Mouse (Mus musculus) heart, postnatal 0 days (tissue): ENCODE results near the gene Dpp6. TPM values are rescaled to one million over a fixed set of nuclear protein-coding genes. Genes with fewer than 3 reads are reported as not detected.

Source experiments
- ATAC-seq: fragments of 200-750 bp; cut with Nextera tagmentation; 2 replicates; pipeline ENCODE4 v1.8.0; 2017; ENCODE audit warnings: low read depth, moderate number of reproducible peaks, moderate library complexity; ENCODE audit not compliant: insufficient read depth
- DNase-seq: peaks from one replicate; pipeline ENCODE4 v3.0.0-alpha.2; 2016; ENCODE audit warnings: low spot score
- H3K27ac ChIP-seq: fragments of 300-500 bp; sonication (generic); 2 replicates; pipeline ENCODE4 v1.5.1; 2014; ENCODE audit warnings: low read depth, mild to moderate bottlenecking
- H3K27me3 ChIP-seq: fragments of 300-500 bp; sonication (generic); 2 replicates; pipeline ENCODE4 v1.6.1; 2014; ENCODE audit warnings: low read length, mixed read lengths; ENCODE audit not compliant: control insufficient read depth, insufficient read depth
- H3K36me3 ChIP-seq: fragments of 300-500 bp; sonication (generic); replicated peaks from 2 replicates; pipeline ENCODE4 v1.6.1; 2014; ENCODE audit warnings: low read length, mixed read lengths; ENCODE audit not compliant: control insufficient read depth, insufficient read depth
- H3K4me1 ChIP-seq: fragments of 300-500 bp; sonication (generic); 2 replicates; pipeline ENCODE4 v1.6.1; 2014; ENCODE audit warnings: antibody characterized with exemption; ENCODE audit not compliant: control insufficient read depth, insufficient read depth
- H3K4me2 ChIP-seq: fragments of 300-500 bp; sonication (generic); 2 replicates; pipeline ENCODE4 v1.6.1; 2014; ENCODE audit warnings: low read depth, mild to moderate bottlenecking, low read length, moderate library complexity
- H3K4me3 ChIP-seq: fragments of 300-500 bp; sonication (generic); 2 replicates; pipeline ENCODE4 v1.5.1; 2014; ENCODE audit warnings: low read depth, low read length
- H3K9ac ChIP-seq: fragments of 300-500 bp; sonication (generic); replicated peaks from 2 replicates; pipeline ENCODE4 v1.6.1; 2014; ENCODE audit warnings: low read depth, low read length, mixed read lengths
- H3K9me3 ChIP-seq: fragments of 300-500 bp; sonication (generic); replicated peaks from 2 replicates; pipeline ENCODE4 v1.6.1; 2016; ENCODE audit warnings: low read length; ENCODE audit not compliant: control insufficient read depth
- CTCF ChIP-seq: IDR thresholded peaks from 2 replicates; pipeline ENCODE4 v1.5.1; 2016; ENCODE audit warnings: antibody characterized with exemption, control low read depth, low read depth
- EP300 ChIP-seq: IDR thresholded peaks from 2 replicates; pipeline ENCODE4 v1.6.1; 2016; ENCODE audit warnings: antibody characterized with exemption, low read depth
- WGBS: fragments of 180-500 bp; shearing (Covaris S2); extraction: QIAGEN DNeasy Blood & Tissue Kit; methylation state at CpG from one replicate; pipeline ENCODE4 v1.1.7; 2014; 5-methylcytosine and 5-hydroxymethylcytosine counted together
- polyA plus RNA-seq: library from polyadenylated mRNA; unstranded; fragments of >200 nt; fragmentation: Nextera tagmentation; extraction: Ambion mirVana; gene quantifications from 2 replicates; pipeline ENCODE4 v1.2.1, GENCODE M21; 2015
- total RNA-seq: library from RNA; depleted of rRNA; stranded (reverse); fragments of >200 nt; gene quantifications from 2 replicates; pipeline ENCODE4 v1.2.3, GENCODE M21; 2014; ENCODE audit warnings: low replicate concordance

Dpp6 gene
- total and polyA plus RNA-seq, 2 experiments from 2014 or later = 0.05 TPM; not detected in 1

GRCm38 (mm10) chr5:27255247-27255646, 438.2 kb downstream of the Dpp6 start:
- ATAC-seq (no peak), DNase-seq (no peak)
- Histone ChIP-seq H3K4me2 (no peak overlapping the region), H3K36me3 (no peaks in the 10 kb centered on the region), H3K4me3 (no peak overlapping the region), H3K4me1 (no peaks in the 10 kb centered on the region), H3K9ac (no peak overlapping the region), H3K27me3 (no peaks in the 10 kb centered on the region), H3K27ac (no peak overlapping the region), H3K9me3 (no peaks in the 10 kb centered on the region)
- TF ChIP-seq CTCF (no peak), EP300 (no peak)
- 76% methylated on average over 2 of the region's 2 CpGs for WGBS

GRCm38 (mm10) chr5:27258636-27259035, 441.6 kb downstream of the Dpp6 start:
- H3K27ac ChIP-seq = no peak overlapping the region
- ATAC-seq (no peak), DNase-seq (no peak)
- no peaks in the 10 kb centered on the region for H3K36me3 ChIP-seq
- no peak overlapping the region for H3K9ac ChIP-seq
- WGBS = 76% methylated on average over 3 of the region's 3 CpGs
- no peaks in the 10 kb centered on the region for H3K9me3 ChIP-seq
- H3K4me2 ChIP-seq = no peak overlapping the region
- H3K4me3 ChIP-seq = no peak overlapping the region
- TF ChIP-seq CTCF (no peak), EP300 (no peak)
- no peaks in the 10 kb centered on the region for H3K27me3 ChIP-seq
- H3K4me1 ChIP-seq = no peaks in the 10 kb centered on the region

GRCm38 (mm10) chr5:27261746-27262727, 445.0 kb downstream of the Dpp6 start:
- no peak overlapping the region for H3K27ac ChIP-seq
- no peak for DNase-seq
- H3K9ac ChIP-seq = no peak overlapping the region
- no peaks in the 10 kb centered on the region for H3K27me3 ChIP-seq
- no peaks in the 10 kb centered on the region for H3K9me3 ChIP-seq
- H3K4me2 ChIP-seq = no peak overlapping the region
- H3K36me3 ChIP-seq = no peaks in the 10 kb centered on the region
- TF ChIP-seq CTCF = no peak
- TF ChIP-seq EP300 = no peak
- WGBS = 11% methylated on average over 25 of the region's 27 CpGs
- no peak for ATAC-seq
- H3K4me1 ChIP-seq = no peaks in the 10 kb centered on the region
- no peak overlapping the region for H3K4me3 ChIP-seq

GRCm38 (mm10) chr5:27262751-27263150, 445.7 kb downstream of the Dpp6 start:
- Histone ChIP-seq H3K4me2 (no peak overlapping the region), H3K27ac (no peak overlapping the region), H3K9ac (no peak overlapping the region), H3K9me3 (no peaks in the 10 kb centered on the region), H3K27me3 (no peaks in the 10 kb centered on the region), H3K36me3 (no peaks in the 10 kb centered on the region), H3K4me1 (no peaks in the 10 kb centered on the region), H3K4me3 (no peak overlapping the region)
- ATAC-seq (no peak), DNase-seq (no peak)
- 64% methylated on average over 1 of the region's 1 CpGs for WGBS
- no peak for TF ChIP-seq CTCF
- TF ChIP-seq EP300 = no peak

GRCm38 (mm10) chr5:27265281-27265680, 448.3 kb downstream of the Dpp6 start:
- TF ChIP-seq EP300 = no peak
- TF ChIP-seq CTCF = no peak
- H3K36me3 ChIP-seq = no peaks in the 10 kb centered on the region
- H3K27ac ChIP-seq = no peak overlapping the region
- no peaks in the 10 kb centered on the region for H3K9me3 ChIP-seq
- H3K27me3 ChIP-seq = no peaks in the 10 kb centered on the region
- no peak overlapping the region for H3K9ac ChIP-seq
- DNase-seq = no peak
- H3K4me3 ChIP-seq = no peak overlapping the region
- H3K4me2 ChIP-seq = no peak overlapping the region
- H3K4me1 ChIP-seq = no peaks in the 10 kb centered on the region
- no peak for ATAC-seq
- WGBS = 54% methylated on average over 3 of the region's 3 CpGs

- ATAC-seq (no peak), DNase-seq (no peak)
- no peak for TF ChIP-seq CTCF
- no peak for TF ChIP-seq EP300
- H3K4me3 ChIP-seq = no peak overlapping the region
- H3K36me3 ChIP-seq = no peaks in the 10 kb centered on the region
- H3K4me1 ChIP-seq = no peaks in the 10 kb centered on the region
- no peaks in the 10 kb centered on the region for H3K9me3 ChIP-seq
- WGBS = 54% methylated on average over 4 of the region's 4 CpGs
- no peak overlapping the region for H3K4me2 ChIP-seq
- H3K27ac ChIP-seq = no peak overlapping the region
- no peaks in the 10 kb centered on the region for H3K27me3 ChIP-seq
- H3K9ac ChIP-seq = no peak overlapping the region
Measured at GRCm38 (mm10) chr5:27271336-27271735, 454.3 kb downstream of the Dpp6 start.
